Mouse (Mus musculus) layer of hippocampus, adult 11-12 months (tissue): ENCODE measurements at regions not wholly inside any gene's neighbourhood (a gene's known extent, or its start where the extent isn't known, plus 50 kb on each side); places are given as distances from the start of the nearest gene placed in this dataset.

Experiments
- DNase-seq: peaks from one replicate; pipeline ENCODE4 v3.0.0; 2022; ENCODE audit warnings: low spot score

- DNase-seq, result no peak
These were observed 665.2 kb upstream of the Fam92a start for GRCm38 (mm10) chr4:12837097-12837426.

- no peak for DNase-seq
These were observed 664.7 kb upstream of the Fam92a start for GRCm38 (mm10) chr4:12836326-12837096.

GRCm38 (mm10) chr4:12826419-12826818 is 654.6 kb upstream of the Fam92a start:
- DNase-seq, result no peak

GRCm38 (mm10) chr4:12814251-12814650 is 642.4 kb upstream of the Fam92a start:
- DNase-seq, result no peak

GRCm38 (mm10) chr4:12801186-12801585 is 629.4 kb upstream of the Fam92a start:
- DNase-seq, result no peak

- peak; percentile 52 for DNase-seq
These were observed 627.7 kb upstream of the Fam92a start for GRCm38 (mm10) chr4:12799564-12799963.

GRCm38 (mm10) chr4:12792764-12793422 is 621.1 kb upstream of the Fam92a start:
- no peak for DNase-seq

GRCm38 (mm10) chr4:12791786-12792674 is 620.2 kb upstream of the Fam92a start:
- DNase-seq, result no peak

- no peak for DNase-seq
These were observed 614.0 kb upstream of the Fam92a start for GRCm38 (mm10) chr4:12785840-12786239.

GRCm38 (mm10) chr4:12784479-12784878 is 612.7 kb upstream of the Fam92a start:
- no peak for DNase-seq

GRCm38 (mm10) chr4:12784068-12784467 is 612.3 kb upstream of the Fam92a start:
- no peak for DNase-seq

GRCm38 (mm10) chr4:12781969-12782904 is 610.4 kb upstream of the Fam92a start:
- no peak for DNase-seq

- no peak for DNase-seq
These were observed 608.4 kb upstream of the Fam92a start for GRCm38 (mm10) chr4:12780254-12780653.

- no peak for DNase-seq
These were observed 607.4 kb upstream of the Fam92a start for GRCm38 (mm10) chr4:12779211-12779610.

- DNase-seq, result no peak
These were observed 606.3 kb upstream of the Fam92a start for GRCm38 (mm10) chr4:12778163-12778562.

GRCm38 (mm10) chr4:12776217-12776578 is 604.4 kb upstream of the Fam92a start:
- DNase-seq, result no peak

GRCm38 (mm10) chr4:12775524-12776216 is 603.9 kb upstream of the Fam92a start:
- DNase-seq, result no peak

- DNase-seq, result no peak
These were observed 603.3 kb upstream of the Fam92a start for GRCm38 (mm10) chr4:12775090-12775489.

- DNase-seq, result no peak
These were observed 602.9 kb upstream of the Fam92a start for GRCm38 (mm10) chr4:12774671-12775070.

- DNase-seq, result no peak
These were observed 601.4 kb upstream of the Fam92a start for GRCm38 (mm10) chr4:12773201-12773600.
